Mouse (Mus musculus): ENCODE data around the gene Dlx2. TPM values are rescaled to one million over a fixed set of nuclear protein-coding genes. Genes with fewer than 3 reads are reported as not detected.

Gene Dlx2
- polyA plus RNA-seq, 1 experiment from 2014 or later, result 66.7 TPM

GRCm38 (mm10) chr2:71511209-71511608 is 35.3 kb downstream of the Dlx2 start:
- Histone ChIP-seq H3K4me3 (ENCODE audit: low read depth, low read length) (no peak overlapping the region), H3K27ac (ENCODE audit: low read depth, low read length) (no peak overlapping the region), H3K27me3 (ENCODE audit: control insufficient read depth, insufficient read depth, low read length) (no peaks in the 10 kb centered on the region), H3K9ac (ENCODE audit: low read length) (no peak overlapping the region), H3K4me1 (replicated peaks; ENCODE audit: control insufficient read depth, insufficient read depth, low read length) (peaks cover 6% of the 10 kb centered on the region; the same call in 1 of the 2 replicates), H3K4me2 (ENCODE audit: low read depth, low read length, severe bottlenecking) (no peak overlapping the region), H3K36me3 (ENCODE audit: control insufficient read depth, insufficient read depth, low read length) (no peaks in the 10 kb centered on the region), H3K9me3 (ENCODE audit: control insufficient read depth, low read length) (no peaks in the 10 kb centered on the region)
- ATAC-seq (replicated peaks; ENCODE audit: low FRiP score) (no peak), DNase-seq (ENCODE audit: low spot score) (no peak)
- 93% methylated on average over 7 of the region's 7 CpGs for WGBS

- Histone ChIP-seq H3K4me2 (ENCODE audit: low read depth, low read length, severe bottlenecking) (no peak overlapping the region), H3K9me3 (ENCODE audit: control insufficient read depth, low read length) (no peaks in the 10 kb centered on the region), H3K4me3 (ENCODE audit: low read depth, low read length) (no peak overlapping the region), H3K27ac (ENCODE audit: low read depth, low read length) (no peak overlapping the region), H3K27me3 (ENCODE audit: control insufficient read depth, insufficient read depth, low read length) (no peaks in the 10 kb centered on the region), H3K36me3 (ENCODE audit: control insufficient read depth, insufficient read depth, low read length) (no peaks in the 10 kb centered on the region), H3K9ac (ENCODE audit: low read length) (no peak overlapping the region), H3K4me1 (replicated peaks; ENCODE audit: control insufficient read depth, insufficient read depth, low read length) (no peaks in the 10 kb centered on the region)
- 88% methylated on average over 9 of the region's 9 CpGs for WGBS
- no peak for DNase-seq (ENCODE audit: low spot score)
- ATAC-seq (replicated peaks; ENCODE audit: low FRiP score), result no peak
Measured at GRCm38 (mm10) chr2:71504852-71505251, 41.7 kb downstream of the Dlx2 start.

- DNase-seq (ENCODE audit: low spot score) (no peak), ATAC-seq (replicated peaks; ENCODE audit: low FRiP score) (no peak)
- Histone ChIP-seq H3K4me1 (replicated peaks; ENCODE audit: control insufficient read depth, insufficient read depth, low read length) (peaks cover 3% of the 10 kb centered on the region), H3K4me3 (ENCODE audit: low read depth, low read length) (no peak overlapping the region), H3K9ac (ENCODE audit: low read length) (no peak overlapping the region), H3K36me3 (ENCODE audit: control insufficient read depth, insufficient read depth, low read length) (no peaks in the 10 kb centered on the region), H3K27ac (ENCODE audit: low read depth, low read length) (no peak overlapping the region), H3K27me3 (ENCODE audit: control insufficient read depth, insufficient read depth, low read length) (no peaks in the 10 kb centered on the region), H3K9me3 (ENCODE audit: control insufficient read depth, low read length) (no peaks in the 10 kb centered on the region), H3K4me2 (ENCODE audit: low read depth, low read length, severe bottlenecking) (no peak overlapping the region)
- WGBS, result 69% methylated on average over 16 of the region's 16 CpGs
Measured at GRCm38 (mm10) chr2:71499276-71500230, 47.0 kb downstream of the Dlx2 start.

- Histone ChIP-seq H3K36me3 (ENCODE audit: control insufficient read depth, insufficient read depth, low read length) (no peaks in the 10 kb centered on the region), H3K27ac (ENCODE audit: low read depth, low read length) (no peak overlapping the region), H3K4me2 (ENCODE audit: low read depth, low read length, severe bottlenecking) (no peak overlapping the region), H3K9ac (ENCODE audit: low read length) (no peak overlapping the region), H3K9me3 (ENCODE audit: control insufficient read depth, low read length) (no peaks in the 10 kb centered on the region), H3K4me3 (ENCODE audit: low read depth, low read length) (no peak overlapping the region), H3K27me3 (ENCODE audit: control insufficient read depth, insufficient read depth, low read length) (no peaks in the 10 kb centered on the region), H3K4me1 (replicated peaks; ENCODE audit: control insufficient read depth, insufficient read depth, low read length) (peaks cover 3% of the 10 kb centered on the region)
- WGBS, result 71% methylated on average over 5 of the region's 5 CpGs
- DNase-seq (ENCODE audit: low spot score) (no peak), ATAC-seq (replicated peaks; ENCODE audit: low FRiP score) (no peak)
Measured at GRCm38 (mm10) chr2:71497175-71497574, 49.4 kb downstream of the Dlx2 start.

- H3K27ac ChIP-seq (ENCODE audit: low read depth, low read length), result no peak overlapping the region
- no peak overlapping the region for H3K4me3 ChIP-seq (ENCODE audit: low read depth, low read length)
- no peaks in the 10 kb centered on the region for H3K9me3 ChIP-seq (ENCODE audit: control insufficient read depth, low read length)
- peaks cover 3% of the 10 kb centered on the region for H3K4me1 ChIP-seq (replicated peaks; ENCODE audit: control insufficient read depth, insufficient read depth, low read length)
- H3K4me2 ChIP-seq (ENCODE audit: low read depth, low read length, severe bottlenecking), result no peak overlapping the region
- H3K36me3 ChIP-seq (ENCODE audit: control insufficient read depth, insufficient read depth, low read length), result no peaks in the 10 kb centered on the region
- WGBS, result 41% methylated on average over 4 of the region's 4 CpGs
- no peak overlapping the region for H3K9ac ChIP-seq (ENCODE audit: low read length)
- DNase-seq (ENCODE audit: low spot score) (no peak), ATAC-seq (replicated peaks; ENCODE audit: low FRiP score) (no peak)
- no peaks in the 10 kb centered on the region for H3K27me3 ChIP-seq (ENCODE audit: control insufficient read depth, insufficient read depth, low read length)
Measured at GRCm38 (mm10) chr2:71494971-71495370, 51.6 kb downstream of the Dlx2 start.

- DNase-seq (ENCODE audit: low spot score) (no peak), ATAC-seq (replicated peaks; ENCODE audit: low FRiP score) (no peak)
- Histone ChIP-seq H3K4me1 (replicated peaks; ENCODE audit: control insufficient read depth, insufficient read depth, low read length) (peaks cover 3% of the 10 kb centered on the region), H3K27me3 (ENCODE audit: control insufficient read depth, insufficient read depth, low read length) (no peaks in the 10 kb centered on the region), H3K9me3 (ENCODE audit: control insufficient read depth, low read length) (no peaks in the 10 kb centered on the region), H3K4me3 (ENCODE audit: low read depth, low read length) (no peak overlapping the region), H3K9ac (ENCODE audit: low read length) (no peak overlapping the region), H3K27ac (ENCODE audit: low read depth, low read length) (no peak overlapping the region), H3K4me2 (ENCODE audit: low read depth, low read length, severe bottlenecking) (no peak overlapping the region), H3K36me3 (ENCODE audit: control insufficient read depth, insufficient read depth, low read length) (no peaks in the 10 kb centered on the region)
- 58% methylated on average over 10 of the region's 10 CpGs for WGBS
Measured at GRCm38 (mm10) chr2:71494503-71494902, 52.1 kb downstream of the Dlx2 start.

Other genes starting within 250 kb of the Dlx2 start
- 50.6 and 55.8 TPM in 2 replicates for gene Slc25a12, start 179.0 kb downstream of the Dlx2 start, polyA plus RNA-seq (2014; fragmentation: Nextera tagmentation; extraction: Ambion mirVana)
- gene Hat1, start 157.8 kb downstream of the Dlx2 start, polyA plus RNA-seq (2014; fragmentation: Nextera tagmentation; extraction: Ambion mirVana), result 222 and 228 TPM in 2 replicates
- 36.5 and 39.7 TPM in 2 replicates for gene Metap1d, start 93.5 kb downstream of the Dlx2 start, polyA plus RNA-seq (2014; fragmentation: Nextera tagmentation; extraction: Ambion mirVana)
- 118 and 133 TPM in 2 replicates for gene Dlx1, start 18.6 kb downstream of the Dlx2 start, polyA plus RNA-seq (2014; fragmentation: Nextera tagmentation; extraction: Ambion mirVana)
- 54.2 and 59.5 TPM in 2 replicates for gene Itga6, start 198.9 kb upstream of the Dlx2 start, polyA plus RNA-seq (2014; fragmentation: Nextera tagmentation; extraction: Ambion mirVana)